Mouse (Mus musculus) lung, postnatal 0 days (tissue): ENCODE measurements around the gene Rnf182.

Source experiments
- CTCF ChIP-seq: IDR thresholded peaks from 2 replicates; pipeline ENCODE4 v1.5.1; 2016; ENCODE audit warnings: antibody characterized with exemption, mild to moderate bottlenecking
- EP300 ChIP-seq: IDR thresholded peaks from 2 replicates; pipeline ENCODE4 v1.6.1; 2016; ENCODE audit warnings: antibody characterized with exemption, mild to moderate bottlenecking, control low read depth

DNA sequence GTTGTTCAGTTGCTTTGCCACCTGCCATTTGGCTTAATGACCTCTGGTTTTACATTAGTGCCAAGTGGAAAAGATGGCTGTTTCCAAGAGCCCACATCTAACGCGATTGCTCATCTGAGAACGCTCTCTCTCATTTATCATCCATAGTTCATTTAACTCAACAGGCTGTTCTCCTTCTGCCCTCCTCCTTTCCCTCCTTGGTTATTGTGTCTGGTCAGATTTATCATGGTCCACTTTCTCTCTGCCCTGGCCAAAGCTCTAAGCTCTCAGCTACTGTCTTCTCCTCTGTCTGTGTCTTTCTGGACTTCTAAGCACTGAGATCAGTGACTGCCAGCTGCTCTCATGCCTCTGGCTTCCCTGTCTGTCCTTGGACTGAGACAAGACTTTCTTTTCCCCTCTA, 35.8 kb downstream of the Rnf182 start:
- no peak for TF ChIP-seq CTCF
- no peak for TF ChIP-seq EP300
